Mouse (Mus musculus) lung, postnatal 0 days (tissue): ENCODE data around the gene Acrv1.

Experiments used
- CTCF ChIP-seq: IDR thresholded peaks from 2 replicates; pipeline ENCODE4 v1.5.1; 2016; ENCODE audit warnings: antibody characterized with exemption, mild to moderate bottlenecking
- EP300 ChIP-seq: IDR thresholded peaks from 2 replicates; pipeline ENCODE4 v1.6.1; 2016; ENCODE audit warnings: antibody characterized with exemption, mild to moderate bottlenecking, control low read depth

DNA sequence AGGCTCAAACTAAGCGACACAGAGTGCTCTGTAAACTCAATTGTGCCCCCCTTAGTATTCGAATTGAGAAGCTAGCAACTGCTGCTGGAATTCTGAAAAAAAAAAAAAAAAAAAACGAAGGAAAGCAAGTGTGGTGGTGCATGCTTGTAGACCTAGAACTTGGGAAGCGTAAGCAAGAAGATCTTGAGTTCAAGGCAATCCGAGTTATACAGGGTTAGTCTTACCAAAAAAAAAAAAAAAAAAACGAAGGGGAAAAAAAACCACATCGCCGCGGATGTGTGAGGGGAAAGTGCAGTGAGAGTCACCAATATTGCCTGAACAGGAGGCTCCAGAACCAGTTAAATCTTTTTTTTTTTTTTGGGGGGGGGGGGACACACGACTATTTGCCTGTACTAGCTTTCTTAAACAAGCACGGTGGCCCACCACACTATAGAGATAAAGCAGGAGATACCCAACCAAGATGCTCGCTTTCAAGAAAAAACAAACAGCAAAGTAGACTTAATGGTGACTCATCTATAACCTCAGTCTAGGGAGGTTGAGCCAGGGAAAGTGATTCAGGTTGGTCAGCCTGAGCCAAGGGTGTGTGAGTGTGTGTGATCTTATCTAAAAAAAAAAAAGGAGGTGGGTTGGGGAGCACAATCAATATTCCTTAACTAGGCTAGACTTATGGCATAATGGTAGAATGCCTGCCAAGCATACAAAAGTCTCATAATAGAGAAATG is 34.2 kb downstream of the Acrv1 start, which contains the start of gene Chek1:
- no peak for TF ChIP-seq CTCF
- no peak for TF ChIP-seq EP300
